Mouse (Mus musculus) midbrain, embryonic 10.5 days (tissue): ENCODE measurements around the gene Lzic. TPM values are rescaled to one million over a fixed set of nuclear protein-coding genes. Genes with fewer than 3 reads are reported as not detected.

Experiments
- DNase-seq: peaks from one replicate; pipeline ENCODE4 v3.0.0-alpha.2; 2017; ENCODE audit warnings: low spot score
- H3K27ac ChIP-seq: fragments of 300-500 bp; sonication (generic); replicated peaks from 2 replicates; pipeline ENCODE4 v1.5.1; 2016; ENCODE audit warnings: mild to moderate bottlenecking
- H3K27me3 ChIP-seq: fragments of 300-500 bp; sonication (generic); 2 replicates; pipeline ENCODE4 v1.6.1; 2016; ENCODE audit warnings: low read depth, mild to moderate bottlenecking; ENCODE audit not compliant: poor library complexity, severe bottlenecking
- H3K36me3 ChIP-seq: fragments of 300-500 bp; sonication (generic); 2 replicates; pipeline ENCODE4 v1.6.1; 2016; ENCODE audit warnings: mild to moderate bottlenecking, moderate library complexity
- H3K4me1 ChIP-seq: fragments of 300-500 bp; sonication (generic); 2 replicates; pipeline ENCODE4 v1.6.1; 2016
- H3K4me3 ChIP-seq: fragments of 300-500 bp; sonication (generic); 2 replicates; pipeline ENCODE4 v1.5.1; 2016; ENCODE audit warnings: mild to moderate bottlenecking, moderate library complexity
- H3K9me3 ChIP-seq: fragments of 300-500 bp; sonication (generic); replicated peaks from 2 replicates; pipeline ENCODE4 v1.6.1; 2016; ENCODE audit warnings: mild to moderate bottlenecking
- WGBS: fragments of 180-500 bp; shearing (Covaris S2); methylation state at CpG from one replicate; pipeline ENCODE4 v1.1.7; 2016; 5-methylcytosine and 5-hydroxymethylcytosine counted together
- microRNA-seq: library from miRNA; unstranded; fragments of <30 nt; microRNA quantifications from one replicate; pipeline ENCODE4, GENCODE M21; 2017
- polyA plus RNA-seq: library from polyadenylated mRNA; unstranded; fragments of >200 nt; fragmentation: Nextera tagmentation; extraction: Ambion mirVana; gene quantifications from 2 replicates; pipeline ENCODE4 v1.2.1, GENCODE M21; 2016

The Lzic gene
- polyA plus RNA-seq, 1 experiment from 2014 or later, result 48.9 TPM

- H3K4me1 ChIP-seq, result peaks cover 10% of the 10 kb centered on the region
- H3K9me3 ChIP-seq, result no peaks in the 10 kb centered on the region
- H3K4me3 ChIP-seq, result no peak overlapping the region
- H3K36me3 ChIP-seq, result peaks cover 34% of the 10 kb centered on the region
- no peaks in the 10 kb centered on the region for H3K27me3 ChIP-seq
- H3K27ac ChIP-seq, result no peak overlapping the region
- DNase-seq, result no peak
- 86% methylated on average over 8 of the region's 8 CpGs for WGBS
Measured at GRCm38 (mm10) chr4:149544892-149545291, 59.9 kb downstream of the Lzic start.

Small RNA genes within 50 kb of the gene (microRNA-seq; reads per million reads assigned to microRNA genes)
- gene Mir5616, result 1.2 reads per million

Other genes with a start within 250 kb of the Lzic start
- gene Kif1b, start 177.5 kb upstream of the Lzic start, polyA plus RNA-seq, result 63.4 and 82.4 TPM in 2 replicates
- gene Ube4b, start 58.5 kb upstream of the Lzic start, polyA plus RNA-seq, result 56.2 and 60.9 TPM in 2 replicates
- not detected in 2 replicates for gene Rbp7, start 30.3 kb upstream of the Lzic start, polyA plus RNA-seq
- 0.41 and 0.55 TPM in 2 replicates for gene Tmem274, start 7.9 kb upstream of the Lzic start, polyA plus RNA-seq
- 16.2 and 18.8 TPM in 2 replicates for gene Nmnat1, start within 50 bp of the Lzic start, polyA plus RNA-seq
- 54.8 and 56.6 TPM in 2 replicates for gene Ctnnbip1, start 33.0 kb downstream of the Lzic start, polyA plus RNA-seq
- gene Clstn1, start 101.2 kb downstream of the Lzic start, polyA plus RNA-seq, result 17.5 and 29.8 TPM in 2 replicates
- gene Pik3cd, start 217.3 kb downstream of the Lzic start, polyA plus RNA-seq, result 7.9 and 11.2 TPM in 2 replicates